9 mouse cellular contexts compared by ENCODE assay signal in the genomic region with DNA sequence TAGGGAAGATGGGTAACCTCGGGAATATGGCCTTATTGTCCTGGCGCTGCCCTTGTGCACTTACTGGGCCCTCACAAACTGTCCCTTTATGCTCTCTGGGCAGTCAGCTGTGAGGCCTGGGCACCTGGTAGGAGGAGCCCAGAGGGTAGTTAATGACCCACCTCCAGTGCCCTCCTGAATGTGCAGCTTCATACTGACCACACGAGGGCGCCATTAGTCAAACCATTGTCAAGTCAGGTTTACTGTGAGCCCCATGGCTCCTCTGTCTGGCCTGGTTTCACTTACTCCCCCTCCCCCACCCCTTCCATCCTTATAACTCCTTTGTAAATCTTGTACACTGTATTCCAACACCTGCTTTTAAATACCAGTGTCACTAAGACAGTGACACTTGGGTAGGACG. TPM values are rescaled to one million over a fixed set of nuclear protein-coding genes. Genes with fewer than 3 reads are reported as not detected.
DNase-seq lines count a peak whose midpoint lies in the region; ATAC-seq and TF ChIP-seq lines count a peak whose summit lies in the region.
"Had no signal": no experiment of that assay in that cellular context is flagged by ENCODE, and none has a peak within 500 bp of the region (broad histone marks: within the 10 kb centered on the region; RNA-seq: fewer than 3 reads in every experiment).

No protein-coding gene starts in this region.

- TF ChIP-seq EP300 in liver, embryonic 14.5 days (IDR thresholded peaks at IDR 0.05; ENCODE audit: low read depth) = no peak

- peaks cover 21% of the 10 kb centered on the region for H3K27me3 ChIP-seq in G1E (ENCODE audit: insufficient read depth, low read length)
- H3K27me3 ChIP-seq in forebrain, embryonic 14.5 days (replicated peaks; ENCODE audit: control insufficient read depth, insufficient read depth, low read length) = no peaks in the 10 kb centered on the region
- H3K27me3 ChIP-seq in liver, embryonic 14.5 days (ENCODE audit: control insufficient read depth, insufficient read depth, low read length) = no peaks in the 10 kb centered on the region; the same call in none of the 2 replicates
- no peaks in the 10 kb centered on the region for H3K27me3 ChIP-seq in neural tube, embryonic 14.5 days (ENCODE audit: control insufficient read depth, insufficient read depth, low read length)

- H3K36me3 ChIP-seq in G1E (replicated peaks) = no peaks in the 10 kb centered on the region
- peaks cover 61% of the 10 kb centered on the region for H3K36me3 ChIP-seq in forebrain, embryonic 14.5 days (ENCODE audit: control insufficient read depth, insufficient read depth, low read length)
- no peaks in the 10 kb centered on the region for H3K36me3 ChIP-seq in liver, embryonic 14.5 days (replicated peaks; ENCODE audit: control insufficient read depth, insufficient read depth, low read depth)
- H3K36me3 ChIP-seq in neural tube, embryonic 14.5 days (ENCODE audit: control insufficient read depth, insufficient read depth, low read length) = peaks cover 56% of the 10 kb centered on the region

- H3K4me2 ChIP-seq in forebrain, embryonic 14.5 days (ENCODE audit: low read length) = no peak overlapping the region
- H3K4me2 ChIP-seq in liver, embryonic 14.5 days (ENCODE audit: low read depth) = no peak overlapping the region
- H3K4me2 ChIP-seq in neural tube, embryonic 14.5 days (ENCODE audit: low read depth, low read length) = no peak overlapping the region

- no peak overlapping the region for H3K4me3 ChIP-seq in G1E (ENCODE audit: low read depth, low read length)
- no peak overlapping the region for H3K4me3 ChIP-seq in forebrain, embryonic 14.5 days (ENCODE audit: low read depth, low read length)
- H3K4me3 ChIP-seq in liver, embryonic 14.5 days (ENCODE audit: insufficient read depth in 1 of 2, low read depth in 2 of 2, low read length in 2 of 2) = no peak overlapping the region
- no peak overlapping the region for H3K4me3 ChIP-seq in neural tube, embryonic 14.5 days (ENCODE audit: low read depth, low read length)

- DNase-seq in 416B (ENCODE audit: low read depth) (peak; percentile 84), G1E (ENCODE audit: low spot score) (peak; percentile 72)
- peak; percentile 76 for DNase-seq in cerebellum, adult 11-12 months
- DNase-seq in forebrain, embryonic 14.5 days (ENCODE audit: low spot score) = peak; percentile 73
- peak; percentile 74 for DNase-seq in induced T-regulatory cell, adult 2 months (ENCODE audit: low read depth)
- peak; percentile 48 to 54 (median 54) for DNase-seq in liver, embryonic 14.5 days (ENCODE audit: low read depth in 3 of 3, low spot score in 3 of 3)

- no peak for ATAC-seq in G1E (ENCODE audit: extremely low read depth, insufficient number of reproducible peaks, low FRiP score, poor library complexity, severe bottlenecking)
- peak; percentile 46; the same call in 1 of the 2 replicates for ATAC-seq in forebrain, embryonic 14.5 days
- peak; percentile 60; the same call in 1 of the 2 replicates for ATAC-seq in liver, embryonic 14.5 days (ENCODE audit: insufficient read depth)
- ATAC-seq in neural tube, embryonic 14.5 days (ENCODE audit: low read depth) = peak; percentile 52; the same call in 1 of the 2 replicates
- ATAC-seq in inflammation-experienced regulatory T-cells, adult 6 months = no peak

- no peak overlapping the region for H3K27ac ChIP-seq in forebrain, embryonic 14.5 days (ENCODE audit: low read depth, low read length)
- no peak overlapping the region for H3K27ac ChIP-seq in liver, embryonic 14.5 days
- H3K27ac ChIP-seq in neural tube, embryonic 14.5 days (ENCODE audit: low read depth, low read length) = no peak overlapping the region

- WGBS in forebrain, embryonic 14.5 days = 34% methylated on average over 5 of the region's 5 CpGs
- 25% methylated on average over 5 of the region's 5 CpGs for WGBS in liver, embryonic 14.5 days (ENCODE audit: insufficient replicate concordance)
- 29% methylated on average over 5 of the region's 5 CpGs for WGBS in neural tube, embryonic 14.5 days

- H3K9ac ChIP-seq in forebrain, embryonic 14.5 days (ENCODE audit: low read length) = no peak overlapping the region
- H3K9ac ChIP-seq in liver, embryonic 14.5 days (replicated peaks) = no peak overlapping the region
- H3K9ac ChIP-seq in neural tube, embryonic 14.5 days (replicated peaks; ENCODE audit: low read depth, low read length) = no peak overlapping the region

- no peaks in the 10 kb centered on the region for H3K4me1 ChIP-seq in G1E (ENCODE audit: insufficient read depth, low read depth, low read length)
- no peaks in the 10 kb centered on the region for H3K4me1 ChIP-seq in forebrain, embryonic 14.5 days (ENCODE audit: control insufficient read depth, insufficient read depth, low read length)
- no peaks in the 10 kb centered on the region for H3K4me1 ChIP-seq in liver, embryonic 14.5 days (replicated peaks; ENCODE audit: control insufficient read depth in 2 of 2, insufficient read depth in 2 of 2, low read length in 1 of 2)
- no peaks in the 10 kb centered on the region for H3K4me1 ChIP-seq in neural tube, embryonic 14.5 days (ENCODE audit: control insufficient read depth, insufficient read depth, low read length)

- TF ChIP-seq CTCF in G1E (IDR thresholded peaks at IDR 0.05; ENCODE audit: low read depth, low read length) = peak; percentile 55
- TF ChIP-seq CTCF in liver, embryonic 14.5 days (IDR thresholded peaks at IDR 0.05; ENCODE audit: low read depth) = peak; percentile 88

- H3K9me3 ChIP-seq in G1E (replicated peaks) = no peaks in the 10 kb centered on the region
- no peaks in the 10 kb centered on the region for H3K9me3 ChIP-seq in forebrain, embryonic 14.5 days (replicated peaks; ENCODE audit: control insufficient read depth, low read length)
- H3K9me3 ChIP-seq in liver, embryonic 14.5 days (ENCODE audit: control insufficient read depth, low read length) = no peaks in the 10 kb centered on the region
- no peaks in the 10 kb centered on the region for H3K9me3 ChIP-seq in neural tube, embryonic 14.5 days (ENCODE audit: control insufficient read depth, low read length)

RNA-seq across cellular contexts. Expression of gene F7, which starts 47.1 kb away (rescaled TPM):
- not detected in 2 replicates for total RNA-seq in G1E (2014; fragmentation: Nextera tagmentation)
- 0.05 TPM in 1 of 2 replicates, not detected in the other for total RNA-seq in G1E (2017)
- 0.04 TPM in 1 of 2 replicates, not detected in the other for polyA plus RNA-seq in G1E (2012)
- not detected in 2 replicates for polyA plus RNA-seq in forebrain, embryonic 14.5 days (2014; fragmentation: Nextera tagmentation; extraction: Ambion mirVana)
- 4.4 and 5.8 TPM in 2 replicates for polyA plus RNA-seq in liver, embryonic 14.5 days (2012; rRNA removed)
- 3.9 and 4.1 TPM in 2 replicates for polyA plus RNA-seq in liver, embryonic 14.5 days (2014; fragmentation: Nextera tagmentation; extraction: Ambion mirVana)
- not detected in 2 replicates for polyA plus RNA-seq in neural tube, embryonic 14.5 days (2014; fragmentation: Nextera tagmentation; extraction: Ambion mirVana)
- polyA plus RNA-seq in inflammation-experienced regulatory T-cells, adult 6 months (2017; shearing (Covaris generic)) = not detected
- total RNA-seq: layer of hippocampus, postnatal 25 days had no signal

RNA-seq across cellular contexts. Expression of gene F10, which starts 58.4 kb away (rescaled TPM):
- total RNA-seq in G1E (2014; fragmentation: Nextera tagmentation) (not detected in 2 replicates), G1E (2017) (0.33 TPM in 1 of 2 replicates, not detected in the other)
- polyA plus RNA-seq in G1E (2012) = not detected in 2 replicates
- polyA plus RNA-seq in forebrain, embryonic 14.5 days (2014; fragmentation: Nextera tagmentation; extraction: Ambion mirVana) = 0.15 TPM in 1 of 2 replicates, not detected in the other
- polyA plus RNA-seq in liver, embryonic 14.5 days (2012; rRNA removed) = 29.9 and 43.2 TPM in 2 replicates
- 70.8 and 81.6 TPM in 2 replicates for polyA plus RNA-seq in liver, embryonic 14.5 days (2014; fragmentation: Nextera tagmentation; extraction: Ambion mirVana)
- 0.31 TPM in 1 of 2 replicates, not detected in the other for polyA plus RNA-seq in neural tube, embryonic 14.5 days (2014; fragmentation: Nextera tagmentation; extraction: Ambion mirVana)
- not detected for polyA plus RNA-seq in inflammation-experienced regulatory T-cells, adult 6 months (2017; shearing (Covaris generic))
- total RNA-seq: layer of hippocampus, postnatal 25 days had no signal

Comparison
In these comparisons a context has a peak if more than half of its experiments do, and no peak if none do; other contexts are left out.
1. ATAC-seq: peak in forebrain, embryonic 14.5 days (single experiment), liver, embryonic 14.5 days (single experiment) and neural tube, embryonic 14.5 days (single experiment); none in G1E (single experiment) and inflammation-experienced regulatory T-cells, adult 6 months (single experiment).
2. RNA of gene F10, which starts 58.4 kb away (polyA plus RNA-seq): 29.9 to 81.6 TPM in liver, embryonic 14.5 days; 0.15 TPM in forebrain, embryonic 14.5 days, not detected in G1E, 0.31 TPM in neural tube, embryonic 14.5 days and not detected in inflammation-experienced regulatory T-cells, adult 6 months; every median in the first group is over 10 times any median in the second.
3. Peak in every context shown above with its lines, with median percentiles within 50 percentile points of each other: DNase-seq.